Mouse (Mus musculus) neural tube, postnatal 0 days (tissue): ENCODE results near the gene Usp21. TPM values are rescaled to one million over a fixed set of nuclear protein-coding genes. Genes with fewer than 3 reads are reported as not detected.

Experiments used
- polyA plus RNA-seq: library from polyadenylated mRNA; unstranded; fragments of >200 nt; fragmentation: Nextera tagmentation; extraction: Ambion mirVana; gene quantifications from 2 replicates; pipeline ENCODE4 v1.2.1, GENCODE M21; 2015

Gene Usp21
- 66.3 and 73.0 TPM in 2 replicates for polyA plus RNA-seq

GRCm38 (mm10) chr1:171287136-171288081 lies at the start of gene Usp21:
Gene Usp21, minus strand, starts transcription at chr1:171287991.

DNA sequence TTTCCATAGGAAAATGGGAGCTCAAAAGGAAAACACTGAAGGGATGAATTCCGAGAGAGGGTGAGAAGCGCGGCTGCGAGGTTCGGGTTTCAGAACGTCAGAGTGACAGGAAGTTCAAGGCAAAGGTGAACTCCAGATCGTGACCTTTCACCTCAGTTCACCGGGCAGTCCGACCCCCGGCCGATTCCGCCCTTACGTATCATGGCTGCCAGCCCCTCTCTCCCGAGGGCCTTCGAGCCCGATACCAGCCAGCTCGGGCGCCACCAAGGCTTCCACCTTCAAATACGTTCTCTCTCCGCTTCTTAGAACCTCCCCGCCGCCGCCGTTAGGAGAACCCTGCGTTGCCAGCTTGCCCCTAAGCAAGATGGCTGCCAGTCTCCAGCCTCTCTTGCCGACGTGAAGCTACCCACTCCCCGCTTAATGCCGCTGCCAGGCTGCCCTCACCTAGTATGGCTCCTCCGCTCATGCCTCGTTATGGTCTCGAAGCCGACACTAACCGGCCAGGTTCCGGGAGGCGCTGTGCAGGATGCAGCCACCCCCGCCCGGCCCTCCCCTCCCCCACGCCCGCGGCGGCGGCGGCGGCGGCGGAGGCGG lies 41.1 kb upstream of the Usp21 start, which contains the start of gene Dedd:
TSS of gene Dedd (plus strand) at position 307 of the 594 bp plus-strand sequence.

DNA sequence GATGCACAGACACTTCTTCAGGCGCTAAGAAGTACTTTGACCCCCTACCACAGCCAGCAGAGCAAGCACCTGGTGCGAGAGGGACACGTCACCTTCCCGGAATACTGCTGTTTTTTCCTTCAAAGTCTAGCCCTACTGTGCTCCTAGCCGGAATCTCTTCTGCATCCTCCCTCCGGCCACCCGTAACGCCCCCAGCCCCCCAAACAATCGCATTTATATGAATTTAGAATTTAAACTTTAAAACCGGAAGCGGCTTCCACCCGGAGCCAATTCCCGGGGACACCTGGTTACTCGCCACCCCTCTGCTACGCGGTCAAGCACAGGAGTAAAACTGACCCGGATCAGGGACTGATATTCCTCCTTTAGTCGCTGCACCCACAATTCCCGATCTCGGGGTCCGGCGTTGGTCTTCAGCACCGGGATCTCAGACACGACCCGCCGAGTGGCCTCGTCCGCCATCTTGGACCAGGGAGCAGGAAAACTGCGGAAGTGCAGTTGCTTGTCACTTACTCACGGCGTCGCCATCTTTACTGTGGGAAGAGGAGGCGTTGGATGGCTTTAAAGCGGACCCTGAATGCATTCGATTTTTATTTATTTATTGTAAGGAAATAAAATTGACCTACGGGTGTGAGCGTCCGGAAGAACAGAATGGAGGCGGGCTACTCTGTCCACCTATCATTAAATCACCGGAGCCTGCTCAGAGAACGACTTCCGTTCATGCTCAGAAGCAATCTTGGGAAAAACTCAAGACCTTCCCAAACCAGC lies 6.7 kb upstream of the Usp21 start, which contains the start of gene Ufc1:
TSS of gene Ufc1 (minus strand) at position 727 of the 765 bp plus-strand sequence.

DNA sequence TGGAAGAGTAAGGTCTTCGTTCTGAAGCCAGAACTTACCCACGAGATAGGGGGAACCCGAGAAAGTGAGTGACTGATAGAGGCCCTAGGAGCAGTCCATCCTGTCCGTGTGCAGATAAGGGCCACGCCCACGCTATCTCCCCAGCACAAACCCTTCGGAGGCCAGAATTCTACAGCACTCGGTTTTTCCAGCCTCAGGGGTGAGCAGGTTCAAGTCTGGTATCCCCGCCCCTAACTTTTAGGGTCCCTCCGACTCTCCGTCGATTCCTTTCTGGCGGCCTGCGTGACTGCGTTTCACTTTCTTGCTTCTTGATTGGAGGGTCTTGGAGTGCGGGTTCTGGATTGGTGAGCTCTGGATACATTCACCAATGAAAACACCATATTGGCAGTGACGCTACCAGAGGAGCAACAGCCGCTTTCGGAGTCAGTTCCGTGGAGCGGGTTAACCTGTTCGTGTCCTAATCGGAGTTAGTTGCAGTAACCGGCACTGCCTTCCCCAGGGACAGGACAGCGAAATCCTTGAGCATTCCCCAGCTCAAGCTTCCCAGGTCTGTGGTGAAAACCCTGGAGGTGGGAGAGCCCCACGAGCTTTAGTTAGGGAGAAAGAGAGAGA lies 6.8 kb downstream of the Usp21 start, which contains the start of gene Ppox:
TSS of gene Ppox (minus strand) at position 271 of the 612 bp plus-strand sequence.

DNA sequence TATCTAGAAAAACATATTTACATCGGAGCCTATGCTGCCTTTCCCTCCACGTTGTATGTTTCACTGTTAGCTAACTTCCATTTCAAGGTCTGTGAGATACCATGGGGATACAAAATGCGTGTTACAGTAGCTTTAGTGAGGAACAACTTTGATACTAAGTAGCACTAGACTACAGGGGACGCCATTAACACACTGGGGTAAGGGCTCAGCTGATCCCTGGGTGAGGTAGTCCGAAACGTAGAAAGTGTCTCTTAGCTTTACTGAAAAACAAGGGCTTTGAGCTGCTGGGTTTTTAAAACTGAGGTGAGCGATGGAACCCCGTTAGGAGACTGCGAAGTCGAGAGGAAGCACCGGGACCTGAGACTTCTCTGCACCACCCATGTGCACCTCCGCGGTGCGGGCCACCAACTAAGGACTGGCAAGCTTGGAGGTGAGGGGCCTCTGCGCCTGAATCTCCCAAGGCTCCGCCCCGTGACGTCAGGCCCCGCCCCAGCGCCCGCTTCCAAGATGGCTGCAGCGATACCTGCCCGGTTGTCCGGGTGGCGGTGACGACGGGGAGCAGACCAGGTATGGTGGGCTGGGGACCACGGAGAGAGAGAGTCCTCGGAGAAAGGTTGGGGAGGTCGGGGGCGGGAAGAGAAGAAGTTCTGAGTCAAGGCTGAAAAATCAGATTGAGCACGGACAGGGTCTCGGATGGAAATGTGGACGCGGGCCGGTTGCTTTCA lies 17.8 kb downstream of the Usp21 start, which contains the start of gene B4galt3:
TSS of gene B4galt3 (plus strand) at position 481 of the 725 bp plus-strand sequence.

GRCm38 (mm10) chr1:171250680-171251593 lies 36.9 kb downstream of the Usp21 start, which contains the start of gene Ndufs2:
Gene Ndufs2, minus strand, starts transcription at chr1:171251388.

DNA sequence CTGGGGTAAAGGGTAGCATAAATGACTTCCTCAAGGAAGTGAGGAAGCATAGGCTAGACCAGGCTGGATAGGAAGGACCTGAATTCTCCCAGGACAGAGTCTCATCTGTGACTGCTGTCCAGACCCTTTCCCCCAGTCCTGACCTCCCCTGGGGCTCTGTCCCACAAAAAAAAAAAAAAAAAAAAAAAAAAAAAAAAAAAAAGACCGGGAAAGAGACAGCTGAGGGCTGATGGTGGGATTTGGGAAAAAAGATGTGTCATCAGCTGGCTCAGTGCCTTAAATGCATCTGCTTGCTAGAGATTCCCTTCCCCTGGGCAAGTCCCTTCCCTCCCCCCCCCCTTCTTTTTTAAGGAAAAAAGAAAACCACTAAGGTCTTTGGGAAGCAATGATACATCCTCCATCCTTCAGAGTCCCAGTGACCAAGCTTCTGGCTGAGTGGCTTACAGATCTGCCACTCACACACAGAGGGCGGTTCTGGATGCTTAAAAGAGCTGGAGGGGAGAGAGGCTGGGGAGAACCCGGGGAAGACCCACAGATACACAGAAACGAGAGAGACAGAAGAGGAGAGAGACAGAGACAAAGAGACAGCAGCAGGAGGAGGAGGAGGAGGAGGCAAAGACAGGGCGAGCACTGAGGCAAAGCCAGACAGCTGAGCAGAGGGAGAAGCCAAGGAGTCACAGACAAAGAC lies 37.7 kb downstream of the Usp21 start, which contains the start of gene Adamts4:
TSS of gene Adamts4 (plus strand) at position 509 of the 688 bp plus-strand sequence.

GRCm38 (mm10) chr1:171234126-171234525 lies 53.7 kb downstream of the Usp21 start, which contains the start of gene Fcer1g:
Gene Fcer1g, minus strand, starts transcription at chr1:171234365.

Other genes starting within 250 kb of the Usp21 start
- gene Fcgr3, start 223.1 kb downstream of the Usp21 start, polyA plus RNA-seq: 20.3 and 21.7 TPM in 2 replicates
- 6.6 and 6.9 TPM in 2 replicates for gene Cfap126, start 174.1 kb downstream of the Usp21 start, polyA plus RNA-seq
- 300 and 349 TPM in 2 replicates for gene Sdhc, start 137.4 kb downstream of the Usp21 start, polyA plus RNA-seq
- gene Mpz, start 137.3 kb downstream of the Usp21 start, polyA plus RNA-seq: 97.3 and 99.7 TPM in 2 replicates
- 86.8 and 98.4 TPM in 2 replicates for gene Pcp4l1, start 91.7 kb downstream of the Usp21 start, polyA plus RNA-seq
- gene Nr1i3, start 74.0 kb downstream of the Usp21 start, polyA plus RNA-seq: 0.27 and 0.43 TPM in 2 replicates
- 43.0 and 46.0 TPM in 2 replicates for gene Tomm40l, start 65.5 kb downstream of the Usp21 start, polyA plus RNA-seq
- 9.6 and 16.3 TPM in 2 replicates for gene Apoa2, start 62.9 kb downstream of the Usp21 start, polyA plus RNA-seq
- gene Fcer1g, start 53.6 kb downstream of the Usp21 start, polyA plus RNA-seq: 44.9 and 51.8 TPM in 2 replicates
- gene Adamts4, start 37.6 kb downstream of the Usp21 start, polyA plus RNA-seq: 3.0 and 4.5 TPM in 2 replicates
- gene Ndufs2, start 36.6 kb downstream of the Usp21 start, polyA plus RNA-seq: 292 and 295 TPM in 2 replicates
- 73.7 and 82.5 TPM in 2 replicates for gene B4galt3, start 17.7 kb downstream of the Usp21 start, polyA plus RNA-seq
- 27.3 and 34.9 TPM in 2 replicates for gene Ppox, start 6.8 kb downstream of the Usp21 start, polyA plus RNA-seq
- gene Ufc1, start 7.0 kb upstream of the Usp21 start, polyA plus RNA-seq: 136 and 151 TPM in 2 replicates
- gene Dedd, start 41.2 kb upstream of the Usp21 start, polyA plus RNA-seq: 36.3 and 36.4 TPM in 2 replicates
- gene Nit1, start 57.7 kb upstream of the Usp21 start, polyA plus RNA-seq: 43.7 and 47.7 TPM in 2 replicates
- 137 and 153 TPM in 2 replicates for gene Pfdn2, start 57.7 kb upstream of the Usp21 start, polyA plus RNA-seq
- 6.6 and 7.4 TPM in 2 replicates for gene Klhdc9, start 72.8 kb upstream of the Usp21 start, polyA plus RNA-seq
- 5.5 and 6.8 TPM in 2 replicates for gene Nectin4, start 82.1 kb upstream of the Usp21 start, polyA plus RNA-seq
- 0.90 and 0.92 TPM in 2 replicates for gene Arhgap30, start 101.0 kb upstream of the Usp21 start, polyA plus RNA-seq
- gene Usf1, start 123.3 kb upstream of the Usp21 start, polyA plus RNA-seq: 116 and 119 TPM in 2 replicates
- 2.3 and 2.7 TPM in 2 replicates for gene Tstd1, start 130.9 kb upstream of the Usp21 start, polyA plus RNA-seq
- gene F11r, start 149.5 kb upstream of the Usp21 start, polyA plus RNA-seq: 16.2 and 18.1 TPM in 2 replicates
- gene Alyref2, start 215.5 kb upstream of the Usp21 start, polyA plus RNA-seq: 24.2 and 25.4 TPM in 2 replicates
- not detected in 2 replicates for gene Itln1, start 247.3 kb upstream of the Usp21 start, polyA plus RNA-seq